Mouse (Mus musculus) lung, embryonic 15.5 days (tissue): ENCODE results near the gene Sez6l2. TPM values are rescaled to one million over a fixed set of nuclear protein-coding genes. Genes with fewer than 3 reads are reported as not detected.
A peak's percentile ranks its signal among the peaks of the same experiment; 100 is the strongest.

Experiments
- ATAC-seq: fragments of 200-750 bp; cut with Nextera tagmentation; 2 replicates; pipeline ENCODE4 v1.8.0; 2017; ENCODE audit warnings: moderate number of reproducible peaks, borderline replicate concordance; ENCODE audit not compliant: low FRiP score, low TSS enrichment; ENCODE audit errors: extremely low read depth
- H3K27ac ChIP-seq: fragments of 300-500 bp; sonication (generic); 2 replicates; pipeline ENCODE4 v1.5.1; 2015; ENCODE audit warnings: moderate library complexity, mild to moderate bottlenecking, inconsistent platforms
- H3K27me3 ChIP-seq: fragments of 300-500 bp; sonication (generic); 2 replicates; pipeline ENCODE4 v1.6.1; 2015; ENCODE audit warnings: inconsistent platforms
- H3K36me3 ChIP-seq: fragments of 300-500 bp; sonication (generic); 2 replicates; pipeline ENCODE4 v1.6.1; 2015; ENCODE audit warnings: inconsistent platforms
- H3K4me1 ChIP-seq: fragments of 300-500 bp; sonication (generic); 2 replicates; pipeline ENCODE4 v1.6.1; 2015; ENCODE audit warnings: inconsistent platforms
- H3K4me2 ChIP-seq: fragments of 300-500 bp; sonication (generic); 2 replicates; pipeline ENCODE4 v1.6.1; 2015; ENCODE audit warnings: inconsistent platforms, mild to moderate bottlenecking, moderate library complexity
- H3K4me3 ChIP-seq: fragments of 300-500 bp; sonication (generic); 2 replicates; pipeline ENCODE4 v1.5.1; 2015; ENCODE audit warnings: mild to moderate bottlenecking, inconsistent platforms
- H3K9ac ChIP-seq: fragments of 300-500 bp; sonication (generic); 2 replicates; pipeline ENCODE4 v1.6.1; 2015; ENCODE audit warnings: inconsistent platforms
- H3K9me3 ChIP-seq: fragments of 300-500 bp; sonication (generic); 2 replicates; pipeline ENCODE4 v1.6.1; 2016; ENCODE audit warnings: inconsistent platforms
- WGBS: fragments of 180-500 bp; shearing (Covaris S2); methylation state at CpG from one replicate; pipeline ENCODE4 v1.1.7; 2015; 5-methylcytosine and 5-hydroxymethylcytosine counted together
- polyA plus RNA-seq: library from polyadenylated mRNA; unstranded; fragments of >200 nt; fragmentation: Nextera tagmentation; extraction: Ambion mirVana; gene quantifications from 2 replicates; pipeline ENCODE4 v1.2.1, GENCODE M21; 2015

Sez6l2 gene
- polyA plus RNA-seq, 1 experiment from 2014 or later = 0.89 TPM

DNA sequence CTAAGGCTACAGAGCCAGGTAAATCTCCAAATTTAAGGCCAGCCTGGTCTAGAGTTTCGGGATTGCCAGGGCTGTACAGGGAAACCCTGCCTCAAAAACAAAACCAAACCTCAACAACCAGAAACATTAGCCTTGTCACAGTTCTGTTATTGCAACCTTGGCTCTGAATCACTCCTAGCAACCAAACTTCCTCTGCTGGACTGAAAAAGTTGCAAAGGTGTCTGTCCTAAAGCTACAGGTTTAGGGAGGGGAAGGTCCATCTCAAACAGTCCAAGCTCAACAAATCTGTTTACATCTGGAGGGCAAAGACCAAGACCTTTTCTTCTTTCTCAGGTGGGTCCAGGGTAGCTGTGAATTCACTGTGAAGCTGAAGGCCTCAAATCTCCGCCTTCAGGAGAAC is 60.7 kb downstream of the Sez6l2 start:
- peaks cover 37% of the 10 kb centered on the region for H3K4me1 ChIP-seq
- ATAC-seq = no peak
- WGBS = 93% methylated on average over 2 of the region's 2 CpGs
- no peak overlapping the region for H3K4me3 ChIP-seq
- no peak overlapping the region for H3K4me2 ChIP-seq
- H3K9ac ChIP-seq = no peak overlapping the region
- H3K27me3 ChIP-seq = no peaks in the 10 kb centered on the region
- peaks cover 18% of the 10 kb centered on the region for H3K36me3 ChIP-seq
- H3K9me3 ChIP-seq = no peaks in the 10 kb centered on the region
- H3K27ac ChIP-seq = no peak overlapping the region

DNA sequence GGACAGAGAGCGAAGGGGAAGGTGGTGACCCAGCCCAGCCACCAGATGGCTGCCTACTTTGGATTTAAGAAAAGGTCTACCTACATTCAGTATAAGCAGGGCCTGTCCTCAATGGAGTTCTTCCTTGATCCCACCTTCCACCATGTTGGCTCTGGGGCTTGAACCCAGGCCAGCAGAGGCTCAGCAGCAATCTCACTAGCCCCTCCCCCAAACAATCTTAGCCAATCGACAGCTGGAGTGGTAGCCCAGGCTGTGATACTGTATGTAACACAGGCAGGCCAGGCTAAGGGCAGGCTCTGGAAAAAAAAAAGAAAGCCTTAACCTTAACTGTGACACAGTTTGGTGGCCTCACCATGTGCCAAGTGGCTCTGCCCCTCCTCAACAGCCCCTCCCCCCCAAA is 61.4 kb downstream of the Sez6l2 start:
- no peak overlapping the region for H3K9ac ChIP-seq
- H3K27me3 ChIP-seq = no peaks in the 10 kb centered on the region
- H3K36me3 ChIP-seq = peaks cover 18% of the 10 kb centered on the region
- no peak overlapping the region for H3K4me2 ChIP-seq
- 60% methylated on average over 2 of the region's 2 CpGs for WGBS
- ATAC-seq = no peak
- no peaks in the 10 kb centered on the region for H3K9me3 ChIP-seq
- no peak overlapping the region for H3K27ac ChIP-seq
- no peak overlapping the region for H3K4me3 ChIP-seq
- peaks cover 38% of the 10 kb centered on the region for H3K4me1 ChIP-seq

DNA sequence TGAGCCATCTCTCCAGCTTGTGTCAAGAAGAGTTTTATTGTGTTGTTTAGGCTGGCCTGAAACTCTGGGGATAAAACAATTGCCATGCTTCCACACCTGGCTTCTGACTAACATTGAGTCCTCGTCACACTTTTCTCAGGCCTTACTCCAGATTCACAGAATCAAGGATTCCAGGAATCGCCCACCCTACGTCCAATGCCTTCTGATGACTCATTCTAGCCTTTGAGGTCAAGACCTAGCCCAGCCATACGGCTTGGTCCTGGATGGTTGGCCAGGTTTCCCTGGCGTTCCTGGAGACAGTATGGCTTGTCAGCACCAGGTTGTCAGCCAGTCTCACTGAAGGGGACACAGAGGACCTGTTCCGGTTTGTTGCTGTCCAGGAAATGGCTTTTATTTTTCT is 62.0 kb downstream of the Sez6l2 start:
- H3K4me2 ChIP-seq = no peak overlapping the region
- H3K36me3 ChIP-seq = peaks cover 18% of the 10 kb centered on the region
- no peaks in the 10 kb centered on the region for H3K27me3 ChIP-seq
- ATAC-seq = no peak
- H3K9me3 ChIP-seq = no peaks in the 10 kb centered on the region
- peaks cover 38% of the 10 kb centered on the region for H3K4me1 ChIP-seq
- no peak overlapping the region for H3K4me3 ChIP-seq
- 80% methylated on average over 6 of the region's 6 CpGs for whole genome bisulfite sequencing
- no peak overlapping the region for H3K9ac ChIP-seq
- no peak overlapping the region for H3K27ac ChIP-seq

DNA sequence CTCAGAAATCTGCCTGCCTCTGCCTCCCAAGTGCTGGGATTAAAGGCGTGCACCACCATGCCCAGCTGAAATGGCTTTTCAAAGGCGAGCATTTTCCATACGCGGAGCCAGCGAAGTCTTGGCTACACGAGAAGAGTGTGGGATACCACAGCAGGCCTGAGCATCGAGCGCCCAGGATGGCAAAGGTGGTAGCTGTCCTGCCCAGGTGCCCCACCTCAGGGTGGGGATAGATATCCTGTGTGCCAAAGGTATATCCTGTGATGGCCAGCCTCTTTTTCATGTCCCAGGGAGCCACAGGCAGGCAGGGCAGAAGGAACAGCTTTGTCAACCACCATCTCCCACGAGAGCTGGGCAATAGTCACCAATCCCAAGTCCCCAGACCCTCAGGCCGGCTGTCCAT is 62.5 kb downstream of the Sez6l2 start:
- WGBS = 93% methylated on average over 10 of the region's 10 CpGs
- Histone ChIP-seq H3K4me2 (no peak overlapping the region), H3K27ac (no peak overlapping the region), H3K4me1 (peaks cover 41% of the 10 kb centered on the region), H3K27me3 (no peaks in the 10 kb centered on the region), H3K9ac (no peak overlapping the region), H3K4me3 (no peak overlapping the region), H3K36me3 (peaks cover 18% of the 10 kb centered on the region), H3K9me3 (no peaks in the 10 kb centered on the region)
- ATAC-seq = no peak

DNA sequence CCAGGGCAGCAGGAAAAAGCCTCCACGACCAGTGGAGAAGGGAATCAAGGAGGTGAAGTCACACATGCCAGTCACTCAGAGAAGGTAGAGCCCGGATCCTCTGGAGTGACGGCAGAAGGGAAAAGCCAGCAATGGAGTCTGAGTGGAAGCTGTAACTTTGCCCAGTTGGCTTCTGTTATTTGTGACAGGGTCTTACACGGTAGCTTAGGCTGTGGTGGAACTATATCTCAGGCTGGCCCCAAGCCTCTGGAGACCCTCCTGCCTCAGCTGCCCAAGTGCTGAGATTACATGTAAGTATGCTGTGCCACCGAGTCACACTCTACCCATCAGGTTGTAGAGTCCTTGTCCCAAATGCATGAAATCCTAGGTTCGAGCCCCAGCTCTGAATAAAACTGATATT is 63.0 kb downstream of the Sez6l2 start:
- H3K4me2 ChIP-seq = no peak overlapping the region; the same call in 1 of the 2 replicates
- no peak overlapping the region for H3K27ac ChIP-seq
- no peaks in the 10 kb centered on the region for H3K9me3 ChIP-seq
- WGBS = 90% methylated on average over 6 of the region's 6 CpGs
- H3K36me3 ChIP-seq = peaks cover 18% of the 10 kb centered on the region
- H3K9ac ChIP-seq = no peak overlapping the region
- H3K4me1 ChIP-seq = peaks cover 47% of the 10 kb centered on the region
- no peaks in the 10 kb centered on the region for H3K27me3 ChIP-seq
- H3K4me3 ChIP-seq = no peak overlapping the region
- no peak for ATAC-seq

DNA sequence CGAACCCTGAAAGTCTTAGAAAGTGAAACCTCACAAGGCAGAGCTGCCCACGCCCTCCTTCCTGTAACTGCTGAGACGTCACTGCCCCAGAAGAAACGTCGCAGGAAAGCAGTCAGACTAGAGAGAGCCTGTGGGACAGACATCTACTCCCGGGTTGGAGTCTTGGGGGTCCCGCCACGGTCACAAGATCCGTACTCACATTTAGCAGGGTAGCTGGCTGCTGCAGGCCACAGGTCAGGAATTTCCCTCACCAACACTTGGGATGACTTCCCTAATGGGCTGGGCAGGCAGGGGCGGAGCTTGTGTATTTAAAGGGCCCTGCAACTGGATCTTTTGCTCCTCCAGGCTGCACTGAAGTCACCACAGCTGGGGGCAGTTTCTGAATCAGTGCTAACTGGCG is 64.0 kb downstream of the Sez6l2 start, which contains the start of gene Mvp:
Gene Mvp (minus strand): TSS at position 302 of the 400 bp plus-strand sequence.
- Histone ChIP-seq H3K36me3 (peaks cover 18% of the 10 kb centered on the region), H3K27ac (peak within 1 kb of the TSS; percentile 37), H3K4me2 (peak within 1 kb of the TSS; percentile 88), H3K4me1 (peaks cover 53% of the 10 kb centered on the region), H3K9ac (peak within 1 kb of the TSS; percentile 87), H3K9me3 (no peaks in the 10 kb centered on the region), H3K4me3 (peak within 1 kb of the TSS; percentile 64), H3K27me3 (no peaks in the 10 kb centered on the region)
- WGBS = 18% methylated on average over 11 of the region's 11 CpGs
- peak; percentile 12; the same call in 1 of the 2 replicates for ATAC-seq

DNA sequence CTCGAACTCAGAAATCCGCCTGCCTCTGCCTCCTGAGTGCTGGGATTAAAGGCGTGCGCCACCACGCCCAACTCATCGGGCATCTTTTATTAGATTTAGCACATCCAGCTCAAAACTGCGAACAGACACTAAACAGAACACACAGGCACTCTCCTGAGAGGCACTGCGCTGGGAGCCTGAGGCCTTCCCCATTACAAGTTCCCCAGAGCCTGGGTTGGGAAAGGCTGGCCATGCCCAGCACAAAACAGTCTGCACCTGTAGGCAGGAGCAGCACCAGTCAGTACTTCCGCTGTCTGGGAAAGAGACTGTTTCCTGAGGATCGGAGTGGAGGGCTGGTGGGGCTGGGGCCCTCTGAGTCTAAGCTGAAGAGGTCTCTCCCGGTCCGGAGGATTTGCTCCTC is 64.6 kb downstream of the Sez6l2 start:
- Histone ChIP-seq H3K36me3 (peaks cover 18% of the 10 kb centered on the region), H3K27me3 (no peaks in the 10 kb centered on the region), H3K4me2 (peak overlapping the region; percentile 88), H3K9ac (no peak overlapping the region), H3K4me3 (peak overlapping the region; percentile 64), H3K4me1 (peaks cover 60% of the 10 kb centered on the region), H3K27ac (peak overlapping the region; percentile 37; the same call in 1 of the 2 replicates), H3K9me3 (no peaks in the 10 kb centered on the region)
- ATAC-seq = no peak
- WGBS = 88% methylated on average over 12 of the region's 12 CpGs

DNA sequence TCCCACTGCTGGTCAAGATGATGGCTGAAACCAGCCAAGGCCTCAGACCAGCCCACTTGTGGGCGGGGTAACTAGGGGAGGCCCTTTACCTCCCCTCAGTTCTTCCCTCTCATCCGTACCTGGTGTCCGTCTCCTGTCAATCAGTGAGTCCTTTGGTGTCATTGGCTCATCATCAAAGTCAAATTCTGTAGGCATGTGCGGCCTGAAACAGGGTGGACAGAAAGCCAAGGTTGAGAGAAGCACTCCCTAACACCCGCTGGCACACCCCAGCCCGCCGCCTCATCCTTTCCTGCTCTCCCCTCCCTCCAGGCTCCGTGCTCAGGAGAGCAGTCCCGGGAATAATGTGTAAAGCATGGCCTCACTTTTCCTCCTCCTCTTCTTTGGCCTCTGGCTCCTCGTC is 65.7 kb downstream of the Sez6l2 start:
- Histone ChIP-seq H3K9ac (peak overlapping the region; percentile 87), H3K4me1 (peaks cover 69% of the 10 kb centered on the region), H3K27me3 (no peaks in the 10 kb centered on the region), H3K27ac (peak overlapping the region; percentile 98), H3K4me2 (peak overlapping the region; percentile 88), H3K4me3 (peak overlapping the region; percentile 64), H3K9me3 (no peaks in the 10 kb centered on the region), H3K36me3 (peaks cover 18% of the 10 kb centered on the region)
- WGBS = under 1% methylated on average over 10 of the region's 10 CpGs
- ATAC-seq = no peak

DNA sequence TGATC is 65.9 kb downstream of the Sez6l2 start, which contains the start of gene Pagr1b:
Gene Pagr1b (minus strand): TSS at position 4 of the 5 bp plus-strand sequence.
- Histone ChIP-seq H3K4me1 (peaks cover 71% of the 10 kb centered on the region), H3K4me3 (peak within 1 kb of the TSS; percentile 64), H3K4me2 (peak within 1 kb of the TSS; percentile 88), H3K27ac (peak within 1 kb of the TSS; percentile 98), H3K27me3 (no peaks in the 10 kb centered on the region), H3K9me3 (no peaks in the 10 kb centered on the region), H3K36me3 (peaks cover 18% of the 10 kb centered on the region), H3K9ac (peak within 1 kb of the TSS; percentile 87)
- no peak for ATAC-seq

DNA sequence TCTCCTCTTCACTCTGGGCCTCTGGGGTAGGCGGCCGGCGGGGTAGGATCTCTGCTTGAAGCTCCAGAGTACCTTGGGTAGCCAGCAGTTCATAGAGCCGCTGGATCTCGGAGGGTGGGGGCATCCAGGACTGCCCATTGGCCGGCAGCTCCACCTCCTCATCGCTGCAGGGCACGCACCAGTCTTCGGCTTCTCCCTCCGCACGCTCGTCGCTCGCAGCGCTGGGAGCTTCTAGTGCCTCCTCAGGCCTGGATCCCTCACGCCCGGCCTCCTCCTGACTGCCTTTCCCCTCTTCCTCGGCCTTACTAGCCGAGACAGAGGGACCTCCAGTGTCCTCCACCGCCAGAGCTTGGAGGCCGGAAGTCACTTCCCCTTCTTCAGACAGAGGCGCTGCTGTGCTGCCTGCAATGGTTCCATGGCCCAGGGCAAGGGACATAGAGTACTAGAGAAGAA is 66.1 kb downstream of the Sez6l2 start:
- WGBS = 0% methylated on average over 22 of the region's 22 CpGs
- peaks cover 74% of the 10 kb centered on the region for H3K4me1 ChIP-seq
- ATAC-seq = peak; percentile 44

DNA sequence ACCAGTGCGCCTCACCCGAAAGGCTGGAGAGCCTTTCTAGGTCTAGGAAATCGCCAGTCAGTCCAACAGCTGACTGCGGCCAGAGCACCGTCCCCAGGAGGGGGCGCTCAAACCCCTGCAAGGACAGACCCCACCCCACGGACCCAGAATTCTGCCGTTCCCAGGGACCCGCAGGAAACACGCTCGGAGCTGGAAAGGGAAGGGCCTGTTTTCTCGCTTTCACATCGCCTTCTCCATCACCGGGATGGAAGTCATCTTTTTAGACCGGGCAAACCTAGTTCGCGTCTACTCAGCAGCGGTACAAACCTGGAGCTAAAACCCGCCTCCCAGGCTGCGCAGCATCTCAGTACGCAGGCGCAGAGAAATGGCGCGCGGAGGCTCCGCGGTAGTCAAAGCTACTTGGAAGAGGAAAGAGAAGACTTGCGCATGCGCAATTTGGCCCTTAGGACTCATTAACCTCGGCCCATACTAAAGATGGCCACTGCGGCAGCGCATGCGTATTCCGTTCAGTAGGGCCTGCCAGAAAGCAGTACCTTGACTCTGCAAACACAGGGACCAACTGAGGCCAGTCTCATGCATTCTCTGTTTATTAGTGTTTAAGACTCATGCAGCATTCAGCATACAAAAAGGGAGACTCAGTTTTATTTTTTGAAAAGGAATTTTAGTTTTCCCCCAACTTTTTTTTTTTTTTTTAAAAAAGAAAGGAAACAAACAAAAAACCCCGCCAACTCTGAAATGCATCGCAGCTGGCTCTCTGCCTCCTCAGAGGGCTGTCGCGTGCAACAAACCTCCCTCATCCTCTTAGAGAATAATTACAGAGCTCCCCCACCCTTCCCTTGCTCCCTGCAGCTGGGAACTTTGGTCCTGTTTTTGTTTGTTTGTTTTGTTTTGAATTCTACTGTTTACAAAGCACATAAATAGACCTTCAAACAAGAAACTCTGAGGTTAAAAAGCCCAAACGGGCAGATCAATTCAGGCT is 66.9 kb downstream of the Sez6l2 start, which contains the start of gene Pagr1a:
Gene Pagr1a (minus strand): TSS at position 382 of the 979 bp plus-strand sequence.
- under 1% methylated on average over 39 of the region's 39 CpGs for WGBS
- ATAC-seq = peak; percentile 84
- Histone ChIP-seq H3K9me3 (no peaks in the 10 kb centered on the region), H3K4me2 (peak within 1 kb of the TSS; percentile 88), H3K9ac (peak within 1 kb of the TSS; percentile 87), H3K4me3 (peak within 1 kb of the TSS; percentile 64), H3K36me3 (peaks cover 22% of the 10 kb centered on the region), H3K27me3 (no peaks in the 10 kb centered on the region), H3K4me1 (peaks cover 77% of the 10 kb centered on the region), H3K27ac (peak within 1 kb of the TSS; percentile 98)

More for the DNA sequence above, 66.1 kb downstream of the Sez6l2 start:
- Histone ChIP-seq H3K4me2 (peak overlapping the region; percentile 88), H3K36me3 (peaks cover 18% of the 10 kb centered on the region), H3K27ac (peak overlapping the region; percentile 98), H3K27me3 (no peaks in the 10 kb centered on the region), H3K9me3 (no peaks in the 10 kb centered on the region), H3K9ac (peak overlapping the region; percentile 87), H3K4me3 (peak overlapping the region; percentile 64)

DNA sequence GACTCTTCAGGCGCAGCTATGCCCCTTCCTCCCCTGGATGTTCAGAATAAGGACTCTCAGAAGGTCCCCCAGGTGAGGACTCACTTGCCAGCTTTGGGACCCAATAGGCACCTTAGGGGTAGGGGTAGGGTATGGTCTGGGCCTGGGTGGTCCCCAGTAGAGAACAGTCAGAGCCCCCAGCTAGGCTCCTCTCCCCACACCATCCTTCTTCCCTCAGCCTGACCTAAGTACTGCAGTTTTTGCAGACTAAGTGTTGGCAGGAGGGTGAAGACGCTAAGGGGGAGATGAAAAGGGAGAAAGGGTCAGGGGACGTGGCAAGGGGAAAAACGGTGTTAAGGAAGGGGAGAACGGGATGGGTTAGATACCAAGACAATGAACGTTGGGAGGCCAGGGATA is 67.6 kb downstream of the Sez6l2 start:
- H3K9ac ChIP-seq = 0 out of 2 replicates have a peak overlapping the region, but pooled peaks have one; percentile 20
- peaks cover 83% of the 10 kb centered on the region for H3K4me1 ChIP-seq
- ATAC-seq = no peak

More for the DNA sequence above, 67.6 kb downstream of the Sez6l2 start:
- no peak overlapping the region for H3K4me3 ChIP-seq
- peak overlapping the region; percentile 98 for H3K27ac ChIP-seq
- no peaks in the 10 kb centered on the region for H3K27me3 ChIP-seq
- WGBS = 30% methylated on average over 6 of the region's 6 CpGs
- H3K36me3 ChIP-seq = peaks cover 26% of the 10 kb centered on the region
- no peaks in the 10 kb centered on the region for H3K9me3 ChIP-seq
- H3K4me2 ChIP-seq = peak overlapping the region; percentile 88
